Mouse (Mus musculus): ENCODE data around the gene Olfr9. TPM values are rescaled to one million over a fixed set of nuclear protein-coding genes. Genes with fewer than 3 reads are reported as not detected.
"Not testable (repeated sequence)": the region's sequence is repeated elsewhere in the genome, so short reads cannot be mapped to it uniquely, and the experiment has no call there.

Olfr9 gene
- polyA plus RNA-seq (2011; ENCODE audit: insufficient read depth, insufficient read length, low replicate concordance, missing spikeins): not detected in 2 replicates

- H3K27ac ChIP-seq (ENCODE audit: control insufficient read depth, insufficient read depth, low read depth, low read length, poor library complexity); H3K4me1 ChIP-seq (ENCODE audit: control insufficient read depth, insufficient read depth, low read length); H3K4me3 ChIP-seq (replicated peaks; ENCODE audit: control insufficient read depth, low read depth, low read length): not testable (repeated sequence)
- 45% methylated on average over 1 of the region's 1 CpGs for WGBS
Measured at GRCm38 (mm10) chr10:128989131-128989530, at the start of gene Olfr9. TSS of gene Olfr9 (plus strand) at chr10:128989431.

GRCm38 (mm10) chr10:128940475-128941061, 48.7 kb upstream of the Olfr9 start:
- 70% methylated on average over 10 of the region's 10 CpGs for WGBS
- H3K4me1 ChIP-seq (ENCODE audit: control insufficient read depth, insufficient read depth, low read length): no peaks in the 10 kb centered on the region
- no peak overlapping the region for H3K27ac ChIP-seq (ENCODE audit: control insufficient read depth, insufficient read depth, low read depth, low read length, poor library complexity)
- TF ChIP-seq POLR2A (IDR thresholded peaks at IDR 0.05; ENCODE audit: borderline replicate concordance, control insufficient read depth, low read depth, low read length): no peak
- TF ChIP-seq CTCF (IDR thresholded peaks at IDR 0.05; ENCODE audit: control insufficient read depth, insufficient read depth, low read length): no peak
- H3K4me3 ChIP-seq (replicated peaks; ENCODE audit: control insufficient read depth, low read depth, low read length): no peak overlapping the region

- Histone ChIP-seq H3K4me1 (ENCODE audit: control insufficient read depth, insufficient read depth, low read length) (no peaks in the 10 kb centered on the region), H3K4me3 (replicated peaks; ENCODE audit: control insufficient read depth, low read depth, low read length) (no peak overlapping the region), H3K27ac (ENCODE audit: control insufficient read depth, insufficient read depth, low read depth, low read length, poor library complexity) (no peak overlapping the region)
- TF ChIP-seq CTCF (IDR thresholded peaks at IDR 0.05; ENCODE audit: control insufficient read depth, insufficient read depth, low read length) (peak; percentile 57), POLR2A (IDR thresholded peaks at IDR 0.05; ENCODE audit: borderline replicate concordance, control insufficient read depth, low read depth, low read length) (no peak)
- WGBS: 23% methylated on average over 3 of the region's 3 CpGs
Measured at GRCm38 (mm10) chr10:128945675-128946074, 43.6 kb upstream of the Olfr9 start.

GRCm38 (mm10) chr10:128947496-128947895, 41.7 kb upstream of the Olfr9 start:
- no peak for TF ChIP-seq POLR2A (IDR thresholded peaks at IDR 0.05; ENCODE audit: borderline replicate concordance, control insufficient read depth, low read depth, low read length)
- TF ChIP-seq CTCF (IDR thresholded peaks at IDR 0.05; ENCODE audit: control insufficient read depth, insufficient read depth, low read length): no peak
- Histone ChIP-seq H3K4me3 (replicated peaks; ENCODE audit: control insufficient read depth, low read depth, low read length) (no peak overlapping the region), H3K4me1 (ENCODE audit: control insufficient read depth, insufficient read depth, low read length) (no peaks in the 10 kb centered on the region), H3K27ac (ENCODE audit: control insufficient read depth, insufficient read depth, low read depth, low read length, poor library complexity) (no peak overlapping the region)
- WGBS: 83% methylated on average over 4 of the region's 4 CpGs

- TF ChIP-seq POLR2A (IDR thresholded peaks at IDR 0.05; ENCODE audit: borderline replicate concordance, control insufficient read depth, low read depth, low read length): no peak
- no peak for TF ChIP-seq CTCF (IDR thresholded peaks at IDR 0.05; ENCODE audit: control insufficient read depth, insufficient read depth, low read length)
- Histone ChIP-seq H3K4me3 (replicated peaks; ENCODE audit: control insufficient read depth, low read depth, low read length) (no peak overlapping the region), H3K27ac (ENCODE audit: control insufficient read depth, insufficient read depth, low read depth, low read length, poor library complexity) (no peak overlapping the region), H3K4me1 (ENCODE audit: control insufficient read depth, insufficient read depth, low read length) (no peaks in the 10 kb centered on the region)
- WGBS: 66% methylated on average over 16 of the region's 16 CpGs
Measured at GRCm38 (mm10) chr10:128950208-128950887, 38.9 kb upstream of the Olfr9 start.

GRCm38 (mm10) chr10:128958340-128958739, 30.9 kb upstream of the Olfr9 start:
- Histone ChIP-seq H3K27ac (ENCODE audit: control insufficient read depth, insufficient read depth, low read depth, low read length, poor library complexity) (no peak overlapping the region), H3K4me3 (replicated peaks; ENCODE audit: control insufficient read depth, low read depth, low read length) (no peak overlapping the region), H3K4me1 (ENCODE audit: control insufficient read depth, insufficient read depth, low read length) (no peaks in the 10 kb centered on the region)
- no peak for TF ChIP-seq CTCF (IDR thresholded peaks at IDR 0.05; ENCODE audit: control insufficient read depth, insufficient read depth, low read length)
- 82% methylated on average over 10 of the region's 10 CpGs for WGBS

- 79% methylated on average over 4 of the region's 4 CpGs for WGBS
- no peak overlapping the region for H3K27ac ChIP-seq (ENCODE audit: control insufficient read depth, insufficient read depth, low read depth, low read length, poor library complexity)
- H3K4me3 ChIP-seq (replicated peaks; ENCODE audit: control insufficient read depth, low read depth, low read length): no peak overlapping the region
- TF ChIP-seq CTCF (IDR thresholded peaks at IDR 0.05; ENCODE audit: control insufficient read depth, insufficient read depth, low read length) (no peak), POLR2A (IDR thresholded peaks at IDR 0.05; ENCODE audit: borderline replicate concordance, control insufficient read depth, low read depth, low read length) (no peak)
- H3K4me1 ChIP-seq (ENCODE audit: control insufficient read depth, insufficient read depth, low read length): no peaks in the 10 kb centered on the region
Measured at GRCm38 (mm10) chr10:128960142-128960541, 29.1 kb upstream of the Olfr9 start.

GRCm38 (mm10) chr10:128960590-128961584, 28.3 kb upstream of the Olfr9 start, which contains the start of gene Mettl7b:
TSS of gene Mettl7b (minus strand) at chr10:128960988.
- H3K4me1 ChIP-seq (ENCODE audit: control insufficient read depth, insufficient read depth, low read length): no peaks in the 10 kb centered on the region
- 31% methylated on average over 12 of the region's 12 CpGs for WGBS
- H3K4me3 ChIP-seq (replicated peaks; ENCODE audit: control insufficient read depth, low read depth, low read length): no peak within 1 kb of the TSS

More at GRCm38 (mm10) chr10:128960590-128961584, 28.3 kb upstream of the Olfr9 start, which contains the start of gene Mettl7b:
- H3K27ac ChIP-seq (ENCODE audit: control insufficient read depth, insufficient read depth, low read depth, low read length, poor library complexity): no peak within 1 kb of the TSS
- TF ChIP-seq CTCF (IDR thresholded peaks at IDR 0.05; ENCODE audit: control insufficient read depth, insufficient read depth, low read length) (no peak), POLR2A (IDR thresholded peaks at IDR 0.05; ENCODE audit: borderline replicate concordance, control insufficient read depth, low read depth, low read length) (no peak)
